Mouse (Mus musculus) kidney, adult 9 months (tissue): ENCODE data around the gene Rfx4.

ENCODE experiments used
- DNase-seq: peaks from one replicate; pipeline ENCODE4 v3.0.0; 2022

The Rfx4 gene

GRCm38 (mm10) chr10:84755786-84756203, at the start of gene Rfx4:
Gene Rfx4 (plus strand): TSS chr10:84756062.
- DNase-seq = no peak

GRCm38 (mm10) chr10:84706543-84706942, 49.3 kb upstream of the Rfx4 start:
- DNase-seq = no peak

GRCm38 (mm10) chr10:84707226-84707625, 48.6 kb upstream of the Rfx4 start:
- DNase-seq = no peak

GRCm38 (mm10) chr10:84707752-84708530, 47.9 kb upstream of the Rfx4 start:
- DNase-seq = no peak

GRCm38 (mm10) chr10:84710192-84710591, 45.7 kb upstream of the Rfx4 start:
- no peak for DNase-seq

GRCm38 (mm10) chr10:84710827-84711226, 45.0 kb upstream of the Rfx4 start:
- peak; percentile 25 for DNase-seq

- no peak for DNase-seq
These were observed 44.4 kb upstream of the Rfx4 start for GRCm38 (mm10) chr10:84711479-84711878.

- DNase-seq = no peak
These were observed 43.9 kb upstream of the Rfx4 start for GRCm38 (mm10) chr10:84711940-84712339.

GRCm38 (mm10) chr10:84712532-84712931, 43.3 kb upstream of the Rfx4 start:
- DNase-seq = peak; percentile 32

GRCm38 (mm10) chr10:84713043-84713442, 42.8 kb upstream of the Rfx4 start:
- DNase-seq = no peak

- peak; percentile 16 for DNase-seq
These were observed 40.2 kb upstream of the Rfx4 start for GRCm38 (mm10) chr10:84715639-84716038.

GRCm38 (mm10) chr10:84716581-84716980, 39.3 kb upstream of the Rfx4 start:
- DNase-seq = no peak

- DNase-seq = no peak
These were observed 33.2 kb upstream of the Rfx4 start for GRCm38 (mm10) chr10:84722711-84723110.

- no peak for DNase-seq
These were observed 28.9 kb upstream of the Rfx4 start for GRCm38 (mm10) chr10:84727005-84727404.

GRCm38 (mm10) chr10:84727760-84728159, 28.1 kb upstream of the Rfx4 start:
- no peak for DNase-seq

- no peak for DNase-seq
These were observed 25.8 kb upstream of the Rfx4 start for GRCm38 (mm10) chr10:84730078-84730477.

GRCm38 (mm10) chr10:84730956-84731355, 24.9 kb upstream of the Rfx4 start:
- DNase-seq = no peak

GRCm38 (mm10) chr10:84733511-84733910, 22.4 kb upstream of the Rfx4 start:
- no peak for DNase-seq

- DNase-seq = no peak
These were observed 744 bp upstream of the Rfx4 start for GRCm38 (mm10) chr10:84754851-84755785.

GRCm38 (mm10) chr10:84756435-84757095, 703 bp downstream of the Rfx4 start:
- DNase-seq = no peak

GRCm38 (mm10) chr10:84757426-84758199, 1.8 kb downstream of the Rfx4 start:
- DNase-seq = peak; percentile 68

- no peak for DNase-seq
These were observed 2.3 kb downstream of the Rfx4 start for GRCm38 (mm10) chr10:84758200-84758468.
